Mouse (Mus musculus) olfactory bulb, adult 2 months (tissue): ENCODE data around the gene Tor3a.

Experiments
- CTCF ChIP-seq: fragments of 200-500 bp; IDR thresholded peaks from 2 replicates; pipeline ENCODE4 v1.5.1; 2012; ENCODE audit warnings: low read depth, mild to moderate bottlenecking, low read length, moderate library complexity; ENCODE audit not compliant: insufficient read depth
- POLR2A ChIP-seq: fragments of 200-500 bp; IDR thresholded peaks from 2 replicates; pipeline ENCODE4 v1.6.1; 2012; ENCODE audit warnings: mild to moderate bottlenecking, low read depth, low read length, moderate library complexity; ENCODE audit not compliant: insufficient read depth

- TF ChIP-seq CTCF (no peak), POLR2A (no peak)
Measured at GRCm38 (mm10) chr1:156616989-156617598, 57.1 kb downstream of the Tor3a start.
